Mouse (Mus musculus): ENCODE measurements around the gene Cfap54. TPM values are rescaled to one million over a fixed set of nuclear protein-coding genes. Genes with fewer than 3 reads are reported as not detected.

The Cfap54 gene
- polyA plus RNA-seq, 1 experiment from 2014 or later: 0.86 TPM

DNA sequence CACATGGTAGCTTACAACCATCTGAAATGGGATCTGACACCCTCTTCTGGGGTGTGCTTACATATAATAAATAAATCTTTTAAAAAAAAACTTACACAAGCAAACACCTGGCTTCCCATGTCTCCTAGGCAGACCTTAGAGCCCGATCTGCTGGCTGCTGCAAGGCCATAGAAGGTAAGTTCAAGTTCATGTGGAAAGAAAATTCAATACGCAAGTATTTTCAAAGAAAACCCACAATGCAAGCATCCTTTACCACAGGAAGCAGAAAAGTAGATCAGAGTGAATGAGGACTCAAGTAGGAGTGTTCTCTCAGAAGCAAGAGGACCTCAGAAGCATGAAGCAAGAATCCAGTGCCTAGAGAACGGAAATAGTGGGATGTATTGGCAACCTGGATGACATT, 39.6 kb downstream of the Cfap54 start:
- Histone ChIP-seq H3K27ac (no peak overlapping the region), H3K4me1 (no peaks in the 10 kb centered on the region), H3K9me3 (replicated peaks) (no peaks in the 10 kb centered on the region), H3K27me3 (no peaks in the 10 kb centered on the region), H3K4me2 (no peak overlapping the region), H3K36me3 (no peaks in the 10 kb centered on the region), H3K9ac (no peak overlapping the region), H3K4me3 (replicated peaks) (no peak overlapping the region)
- WGBS: 93% methylated on average over 3 of the region's 3 CpGs
- no peak for ATAC-seq (replicated peaks; ENCODE audit: low FRiP score)

DNA sequence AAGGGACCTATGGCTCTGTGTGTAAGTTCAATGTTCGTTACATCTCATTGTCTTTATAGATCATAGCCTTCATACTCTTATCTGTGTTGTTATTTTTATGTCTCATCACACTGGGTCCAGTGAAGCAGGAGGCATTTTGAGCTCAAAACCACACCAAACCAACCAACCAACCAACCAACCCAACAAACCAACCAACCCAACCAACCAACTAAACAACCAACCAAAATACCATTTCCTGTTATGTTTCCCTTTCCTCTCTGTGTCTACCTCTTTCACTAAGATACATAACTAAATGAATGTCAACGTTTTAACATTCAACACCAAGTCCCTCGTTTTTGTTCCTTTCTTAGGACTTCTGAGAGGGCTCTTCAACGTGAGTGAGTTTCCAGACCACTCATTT, 40.0 kb downstream of the Cfap54 start:
- Histone ChIP-seq H3K4me1 (no peaks in the 10 kb centered on the region), H3K4me2 (no peak overlapping the region), H3K9me3 (replicated peaks) (no peaks in the 10 kb centered on the region), H3K27me3 (no peaks in the 10 kb centered on the region), H3K9ac (no peak overlapping the region), H3K27ac (no peak overlapping the region), H3K36me3 (no peaks in the 10 kb centered on the region), H3K4me3 (replicated peaks) (no peak overlapping the region)
- ATAC-seq (replicated peaks; ENCODE audit: low FRiP score): no peak
- 71% methylated on average over 4 of the region's 4 CpGs for WGBS

DNA sequence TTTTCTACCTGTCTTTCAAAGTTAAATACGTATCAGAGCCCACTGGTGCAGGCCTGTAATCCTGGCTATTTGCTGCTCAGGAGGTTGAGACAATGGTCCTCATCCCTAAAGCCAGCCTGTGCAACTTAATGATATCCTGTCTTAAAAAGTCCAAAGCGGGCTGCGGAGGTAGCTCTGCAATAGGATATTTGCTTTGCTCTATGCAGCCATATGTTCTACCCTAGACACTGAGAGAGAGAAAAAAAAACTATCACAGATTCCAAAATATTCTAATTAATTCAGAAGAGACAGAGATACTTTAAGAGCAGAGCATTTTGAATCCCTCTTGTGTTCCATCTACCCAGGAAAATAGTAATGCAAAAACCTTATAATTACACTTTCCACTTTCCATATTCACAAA, 44.9 kb downstream of the Cfap54 start:
- 83% methylated on average over 3 of the region's 3 CpGs for WGBS
- ATAC-seq (replicated peaks; ENCODE audit: low FRiP score): no peak

DNA sequence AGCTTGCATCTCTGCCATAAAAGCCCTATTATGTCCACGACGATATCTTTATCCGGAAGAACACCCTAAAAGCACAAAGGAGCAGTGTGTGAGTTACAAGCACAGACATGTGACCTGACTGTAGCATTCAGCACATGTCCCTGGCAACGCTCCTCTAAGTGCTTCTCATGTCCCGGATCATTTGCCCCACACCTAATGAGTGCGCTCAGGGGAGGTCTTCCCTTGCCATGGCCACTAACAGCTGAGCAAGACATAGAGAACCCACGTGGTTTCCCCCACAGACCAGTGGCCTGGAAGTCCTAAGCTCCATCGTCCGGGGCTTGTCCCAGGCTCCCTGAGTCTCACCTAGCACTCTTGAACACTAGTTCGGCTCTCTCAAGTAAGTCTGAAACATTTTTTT, 45.9 kb downstream of the Cfap54 start:
- Histone ChIP-seq H3K4me1 (no peaks in the 10 kb centered on the region), H3K36me3 (no peaks in the 10 kb centered on the region), H3K27ac (no peak overlapping the region), H3K9me3 (replicated peaks) (no peaks in the 10 kb centered on the region), H3K4me2 (no peak overlapping the region), H3K27me3 (no peaks in the 10 kb centered on the region), H3K4me3 (replicated peaks) (no peak overlapping the region), H3K9ac (no peak overlapping the region)
- 74% methylated on average over 10 of the region's 10 CpGs for WGBS
- ATAC-seq (replicated peaks; ENCODE audit: low FRiP score): no peak

More for the DNA sequence above, 44.9 kb downstream of the Cfap54 start:
- H3K36me3 ChIP-seq: no peaks in the 10 kb centered on the region
- no peak overlapping the region for H3K4me3 ChIP-seq (replicated peaks)
- no peaks in the 10 kb centered on the region for H3K4me1 ChIP-seq
- H3K9me3 ChIP-seq (replicated peaks): no peaks in the 10 kb centered on the region
- no peak overlapping the region for H3K27ac ChIP-seq
- no peak overlapping the region for H3K4me2 ChIP-seq
- no peaks in the 10 kb centered on the region for H3K27me3 ChIP-seq
- H3K9ac ChIP-seq: no peak overlapping the region

DNA sequence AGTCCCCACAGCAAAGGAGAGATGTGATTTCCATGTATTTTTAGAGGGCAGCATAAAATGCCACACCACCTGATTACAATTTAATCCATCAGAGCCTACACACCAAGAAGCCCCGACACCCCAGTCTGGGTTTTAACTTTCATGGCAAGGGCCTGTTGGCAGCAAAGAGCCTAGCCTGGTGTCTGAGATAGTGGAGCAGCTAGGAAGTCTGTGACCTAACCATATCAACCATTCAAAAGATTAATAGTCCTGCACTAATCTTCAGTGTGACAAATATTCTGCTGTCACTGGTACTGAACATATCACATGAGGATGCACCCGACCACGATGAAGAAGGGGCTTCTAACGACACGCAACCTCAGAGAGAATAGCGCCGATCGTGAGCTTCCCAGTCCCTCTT, 58.1 kb downstream of the Cfap54 start:
- no peak overlapping the region for H3K4me3 ChIP-seq (replicated peaks)
- ATAC-seq (replicated peaks; ENCODE audit: low FRiP score): no peak
- no peak overlapping the region for H3K9ac ChIP-seq
- H3K4me2 ChIP-seq: no peak overlapping the region
- H3K36me3 ChIP-seq: no peaks in the 10 kb centered on the region
- H3K4me1 ChIP-seq: no peaks in the 10 kb centered on the region
- H3K27ac ChIP-seq: no peak overlapping the region
- H3K27me3 ChIP-seq: no peaks in the 10 kb centered on the region
- no peaks in the 10 kb centered on the region for H3K9me3 ChIP-seq (replicated peaks)
- 64% methylated on average over 8 of the region's 8 CpGs for WGBS

DNA sequence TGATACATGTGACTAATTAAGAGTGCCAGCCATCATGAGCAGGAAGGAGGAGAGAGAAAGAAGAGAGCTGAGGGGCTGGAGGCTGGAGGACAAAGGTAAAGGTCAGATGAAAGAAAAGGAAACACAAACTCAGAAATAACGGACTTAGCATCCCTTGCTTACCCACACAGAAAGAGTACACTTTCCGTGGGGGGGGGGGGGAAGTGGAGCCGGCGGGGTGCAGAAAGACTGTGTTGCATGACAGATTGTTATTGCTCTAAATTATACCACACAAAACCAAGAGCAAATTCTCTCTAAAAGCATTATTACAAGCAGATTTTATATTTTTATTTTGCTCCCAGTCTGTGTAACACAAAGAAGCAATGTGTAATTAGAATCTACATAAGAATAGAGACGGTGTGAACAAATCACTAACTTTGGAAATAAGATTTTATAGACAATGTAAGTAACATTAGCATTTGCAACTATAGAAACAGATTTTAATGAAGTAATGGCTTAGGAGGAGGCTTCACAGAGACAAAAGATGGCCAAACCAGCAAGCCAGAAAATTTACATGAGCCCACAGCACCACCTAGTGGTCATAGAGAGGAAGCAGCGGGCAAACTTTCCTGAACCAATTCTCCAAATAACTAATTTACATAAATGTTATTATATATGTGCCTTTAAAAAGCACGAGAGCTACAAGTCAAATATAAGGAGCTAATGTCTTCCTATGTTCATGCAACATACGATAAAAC, 67.2 kb downstream of the Cfap54 start:
- Histone ChIP-seq H3K27ac (no peak overlapping the region), H3K9me3 (replicated peaks) (no peaks in the 10 kb centered on the region), H3K27me3 (no peaks in the 10 kb centered on the region), H3K4me1 (no peaks in the 10 kb centered on the region), H3K9ac (no peak overlapping the region), H3K4me2 (no peak overlapping the region), H3K36me3 (no peaks in the 10 kb centered on the region), H3K4me3 (replicated peaks) (no peak overlapping the region)
- 34% methylated on average over 8 of the region's 8 CpGs for WGBS
- no peak for ATAC-seq (replicated peaks; ENCODE audit: low FRiP score)

DNA sequence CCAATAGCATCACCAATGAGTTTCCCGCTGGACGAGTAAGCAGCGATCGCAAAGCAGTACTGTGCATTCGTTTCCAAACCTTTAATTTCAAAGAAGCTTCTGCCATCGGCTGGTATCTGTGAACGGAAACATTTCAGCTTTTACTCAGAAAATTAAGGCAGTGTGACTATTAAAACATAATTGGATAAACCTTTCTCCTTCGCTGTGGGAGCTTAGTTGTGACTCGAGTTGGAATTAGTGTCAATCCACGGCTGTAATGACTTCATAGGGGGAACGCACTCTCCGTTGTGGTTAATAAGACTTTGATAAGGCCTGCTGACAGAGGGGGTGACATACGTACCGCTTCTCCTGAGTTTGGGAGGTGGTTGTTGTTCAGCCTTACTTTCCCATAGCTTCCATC, 70.3 kb downstream of the Cfap54 start:
- Histone ChIP-seq H3K9me3 (replicated peaks) (no peaks in the 10 kb centered on the region), H3K4me3 (replicated peaks) (no peak overlapping the region), H3K27ac (no peak overlapping the region), H3K9ac (no peak overlapping the region), H3K4me1 (no peaks in the 10 kb centered on the region), H3K27me3 (no peaks in the 10 kb centered on the region), H3K4me2 (no peak overlapping the region), H3K36me3 (no peaks in the 10 kb centered on the region)
- WGBS: 89% methylated on average over 14 of the region's 14 CpGs
- no peak for ATAC-seq (replicated peaks; ENCODE audit: low FRiP score)

DNA sequence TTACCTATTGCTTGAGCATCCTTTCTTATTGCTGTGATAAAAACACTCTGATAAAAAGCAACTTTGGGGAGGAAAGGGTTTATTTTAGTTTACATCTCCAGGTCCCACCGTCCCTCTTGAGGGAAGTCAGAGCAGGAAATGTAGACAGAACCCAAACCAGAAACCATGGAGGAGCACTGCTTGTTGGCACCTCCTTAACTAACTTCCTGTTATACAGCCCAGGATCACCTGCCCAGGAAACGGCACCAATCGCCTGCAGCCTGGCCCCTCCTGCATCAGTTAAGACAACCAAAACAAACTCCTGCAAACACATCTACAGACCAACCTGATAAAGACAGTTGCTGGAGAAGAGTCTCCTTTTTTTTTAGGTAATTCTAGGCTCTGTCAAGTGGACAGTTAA, 74.4 kb downstream of the Cfap54 start:
- Histone ChIP-seq H3K27ac (no peak overlapping the region), H3K4me2 (no peak overlapping the region), H3K9ac (no peak overlapping the region), H3K27me3 (no peaks in the 10 kb centered on the region), H3K4me1 (no peaks in the 10 kb centered on the region), H3K4me3 (replicated peaks) (no peak overlapping the region), H3K36me3 (no peaks in the 10 kb centered on the region), H3K9me3 (replicated peaks) (no peaks in the 10 kb centered on the region)
- 52% methylated on average over 3 of the region's 3 CpGs for WGBS
- no peak for ATAC-seq (replicated peaks; ENCODE audit: low FRiP score)

DNA sequence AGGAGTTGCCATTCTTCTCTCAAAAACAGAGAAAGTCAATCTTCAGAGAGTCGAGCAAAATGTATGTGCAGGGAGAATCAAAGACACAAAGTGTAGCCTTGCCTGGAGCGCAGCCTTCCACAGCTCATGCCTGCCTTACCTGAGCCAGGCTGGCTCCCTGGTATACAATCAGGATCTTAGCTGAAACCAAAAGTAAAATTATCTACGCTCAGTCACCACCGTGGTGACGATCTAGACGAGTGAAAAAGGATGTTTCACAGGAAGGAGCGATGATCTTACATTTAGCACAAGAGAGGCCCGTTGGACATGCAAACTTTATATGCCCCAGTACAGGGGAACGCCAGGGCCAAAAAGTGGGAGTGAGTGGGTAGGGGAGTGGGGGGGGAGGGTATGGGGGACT, 75.0 kb downstream of the Cfap54 start:
- Histone ChIP-seq H3K4me1 (no peaks in the 10 kb centered on the region), H3K9me3 (replicated peaks) (no peaks in the 10 kb centered on the region), H3K4me3 (replicated peaks) (no peak overlapping the region), H3K4me2 (no peak overlapping the region), H3K9ac (no peak overlapping the region), H3K27ac (no peak overlapping the region), H3K36me3 (no peaks in the 10 kb centered on the region), H3K27me3 (no peaks in the 10 kb centered on the region)
- 89% methylated on average over 9 of the region's 9 CpGs for WGBS
- ATAC-seq (replicated peaks; ENCODE audit: low FRiP score): no peak

DNA sequence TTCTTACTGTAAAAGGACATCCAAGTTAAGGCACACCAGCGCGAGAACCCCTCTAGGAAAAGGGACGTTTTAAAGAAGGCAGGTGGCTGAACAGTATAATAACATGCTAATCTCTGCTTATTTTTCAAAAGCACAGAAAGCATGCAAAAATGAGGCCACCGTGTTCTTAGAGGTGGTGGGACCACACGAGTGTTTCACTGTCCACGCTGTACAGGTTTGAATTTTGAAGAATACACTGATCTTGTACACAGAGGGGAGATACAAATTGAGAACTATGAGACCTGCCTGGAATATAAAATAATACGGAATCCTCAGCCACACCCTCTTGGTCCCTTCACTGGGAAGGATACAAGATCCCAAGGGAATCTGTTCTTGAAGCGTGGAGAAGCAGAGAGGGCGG, 82.9 kb downstream of the Cfap54 start:
- ATAC-seq (replicated peaks; ENCODE audit: low FRiP score): no peak
- WGBS: 87% methylated on average over 9 of the region's 9 CpGs

DNA sequence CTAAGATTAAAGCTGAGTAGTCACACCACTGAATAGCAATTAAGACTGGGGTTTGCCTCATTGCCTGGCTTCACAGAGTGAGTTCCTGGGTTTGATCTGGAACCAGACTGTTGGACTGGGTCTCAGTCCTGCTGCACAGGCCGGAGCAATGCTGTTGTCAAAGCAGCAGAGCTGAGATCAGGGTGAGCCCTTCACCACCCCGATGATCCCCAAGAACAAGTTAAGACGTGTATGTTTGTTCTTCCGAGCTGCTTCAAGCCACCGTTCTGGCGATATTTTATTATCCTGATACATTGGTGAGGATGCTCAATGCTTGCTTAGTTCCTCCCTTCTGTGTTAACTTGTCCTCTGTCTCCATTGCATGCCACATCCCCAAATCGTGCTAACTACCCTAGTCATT, 86.2 kb downstream of the Cfap54 start:
- no peak overlapping the region for H3K9ac ChIP-seq
- no peaks in the 10 kb centered on the region for H3K9me3 ChIP-seq (replicated peaks)
- no peaks in the 10 kb centered on the region for H3K4me1 ChIP-seq
- no peak overlapping the region for H3K4me3 ChIP-seq (replicated peaks)
- no peaks in the 10 kb centered on the region for H3K36me3 ChIP-seq
- WGBS: 80% methylated on average over 7 of the region's 7 CpGs
- no peak for ATAC-seq (replicated peaks; ENCODE audit: low FRiP score)
- no peak overlapping the region for H3K4me2 ChIP-seq
- no peaks in the 10 kb centered on the region for H3K27me3 ChIP-seq
- H3K27ac ChIP-seq: no peak overlapping the region

More for the DNA sequence above, 82.9 kb downstream of the Cfap54 start:
- Histone ChIP-seq H3K4me3 (replicated peaks) (no peak overlapping the region), H3K27me3 (no peaks in the 10 kb centered on the region), H3K9ac (no peak overlapping the region), H3K4me1 (no peaks in the 10 kb centered on the region), H3K4me2 (no peak overlapping the region), H3K36me3 (no peaks in the 10 kb centered on the region), H3K9me3 (replicated peaks) (no peaks in the 10 kb centered on the region), H3K27ac (no peak overlapping the region)

DNA sequence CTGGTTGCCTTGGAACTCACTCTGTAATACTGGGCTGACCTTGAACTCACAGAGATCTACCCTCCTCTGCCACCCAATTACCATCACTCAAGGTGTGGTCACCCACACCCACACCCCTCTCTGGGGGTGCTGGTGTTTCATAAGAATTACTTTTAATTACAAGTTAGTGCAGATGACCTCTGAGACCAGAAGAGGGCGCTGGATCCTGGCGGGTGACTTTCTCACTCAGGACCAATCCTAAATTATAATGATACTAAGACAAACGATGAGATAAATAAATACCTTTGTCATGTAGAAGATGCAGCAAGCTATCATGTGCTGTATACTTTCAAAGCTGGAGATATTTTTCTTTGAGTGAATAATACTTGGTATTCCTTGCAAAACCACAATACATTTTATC, 87.1 kb downstream of the Cfap54 start:
- ATAC-seq (replicated peaks; ENCODE audit: low FRiP score): no peak
- H3K27ac ChIP-seq: no peak overlapping the region
- no peak overlapping the region for H3K4me3 ChIP-seq (replicated peaks)
- no peaks in the 10 kb centered on the region for H3K9me3 ChIP-seq (replicated peaks)
- H3K4me2 ChIP-seq: no peak overlapping the region
- no peaks in the 10 kb centered on the region for H3K36me3 ChIP-seq
- no peak overlapping the region for H3K9ac ChIP-seq
- no peaks in the 10 kb centered on the region for H3K27me3 ChIP-seq
- WGBS: 65% methylated on average over 3 of the region's 3 CpGs
- H3K4me1 ChIP-seq: no peaks in the 10 kb centered on the region

DNA sequence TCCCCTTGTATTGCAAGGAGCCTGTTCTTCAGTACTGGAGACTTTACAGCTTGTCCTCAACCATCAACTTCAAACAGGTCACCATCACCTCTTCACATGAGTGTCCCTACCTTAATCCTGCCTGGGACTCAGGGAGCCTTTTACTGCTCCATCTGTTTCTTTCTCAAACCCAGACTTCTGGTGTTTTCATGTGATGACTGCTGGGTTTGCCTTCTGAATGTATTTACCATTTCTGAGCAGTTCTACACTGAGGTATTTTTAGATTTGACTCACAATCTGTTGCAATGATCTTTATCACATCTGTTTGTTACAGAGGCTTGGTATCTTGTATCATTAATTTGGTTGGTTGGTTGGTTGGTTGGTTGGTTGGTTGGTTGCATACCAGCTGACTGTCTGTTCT, 88.9 kb downstream of the Cfap54 start:
- H3K27me3 ChIP-seq: no peaks in the 10 kb centered on the region

More for the DNA sequence above, 88.9 kb downstream of the Cfap54 start:
- no peaks in the 10 kb centered on the region for H3K9me3 ChIP-seq (replicated peaks)
- no peak overlapping the region for H3K9ac ChIP-seq
- H3K36me3 ChIP-seq: no peaks in the 10 kb centered on the region
- no peaks in the 10 kb centered on the region for H3K4me1 ChIP-seq
- no peak overlapping the region for H3K27ac ChIP-seq
- ATAC-seq (replicated peaks; ENCODE audit: low FRiP score): no peak
- H3K4me2 ChIP-seq: no peak overlapping the region
- no peak overlapping the region for H3K4me3 ChIP-seq (replicated peaks)
